Mouse (Mus musculus): ENCODE results near the gene Afp.

DNA sequence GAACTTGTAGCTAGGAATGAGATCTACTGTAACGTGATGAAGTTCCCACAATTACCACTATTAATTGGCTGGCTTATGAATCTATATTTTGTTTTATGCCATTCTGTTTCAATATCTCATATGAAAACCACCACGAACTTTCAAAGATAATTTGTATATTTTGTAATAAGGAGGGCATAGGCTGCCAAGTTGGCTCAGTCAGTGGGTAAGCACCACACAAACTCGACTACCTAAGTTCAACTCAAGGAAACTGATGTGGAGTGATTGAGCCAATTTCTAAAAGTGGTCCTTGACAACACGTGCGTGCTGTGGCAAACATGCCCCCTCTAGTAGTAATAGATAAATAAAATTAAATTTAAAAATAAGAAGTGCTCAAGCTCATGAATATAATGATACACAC is 11.2 kb downstream of the Afp start:
- TF ChIP-seq POLR2A (IDR thresholded peaks at IDR 0.05; ENCODE audit: borderline replicate concordance, control insufficient read depth, low read depth, low read length) (no peak), CTCF (IDR thresholded peaks at IDR 0.05; ENCODE audit: control insufficient read depth, insufficient read depth, low read length) (no peak)

Measured in bone marrow, adult 2 months (tissue).